Mouse (Mus musculus): ENCODE results near the gene Rimbp2.

DNA sequence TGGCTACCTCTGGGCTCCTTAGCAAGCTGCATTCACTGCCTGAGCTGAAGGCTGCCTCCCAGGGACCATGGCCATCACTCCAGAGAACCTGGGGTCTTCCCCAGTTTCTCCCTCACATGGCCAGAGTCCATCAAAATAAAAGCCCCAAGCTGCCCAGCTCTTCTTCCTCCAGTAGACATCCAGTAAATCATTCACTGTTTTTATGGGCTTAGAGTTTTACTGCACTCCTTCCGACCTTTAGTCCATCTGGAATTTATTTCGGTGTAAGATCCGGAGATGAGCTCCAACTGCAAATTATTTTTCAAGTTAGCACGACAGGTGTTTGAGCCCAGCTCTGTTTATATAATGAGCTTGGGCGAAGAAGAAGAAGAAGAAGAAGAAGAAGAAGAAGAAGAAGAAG lies 69.0 kb downstream of the Rimbp2 start:
- TF ChIP-seq CHD2 (IDR thresholded peaks at IDR 0.05; ENCODE audit: low read length) (no peak), ZKSCAN1 (IDR thresholded peaks at IDR 0.05; ENCODE audit: low read depth, low read length) (no peak), POLR2AphosphoS2 (IDR thresholded peaks at IDR 0.05; ENCODE audit: low read length) (no peak), USF1 (IDR thresholded peaks at IDR 0.05; ENCODE audit: low read depth, low read length) (no peak), CTCF (IDR thresholded peaks at IDR 0.05 in 2 of 3, conservative IDR thresholded peaks at IDR 0.05 in 1 of 3; ENCODE audit: control insufficient read depth in 1 of 3, insufficient read depth in 1 of 3, low read depth in 2 of 3, low read length in 3 of 3, poor library complexity in 1 of 3, severe bottlenecking in 1 of 3) (no peak), MYC (IDR thresholded peaks at IDR 0.05; ENCODE audit: low read depth, low read length) (no peak), HCFC1 (IDR thresholded peaks at IDR 0.05; ENCODE audit: low read depth, low read length) (no peak), TAL1 (IDR thresholded peaks at IDR 0.05; ENCODE audit: low read length) (no peak), ZNF384 (IDR thresholded peaks at IDR 0.05; ENCODE audit: low read depth, low read length) (no peak)

Measured in MEL (cell line).